Mouse (Mus musculus) embryonic fibroblast, embryonic 13.5 days (primary cell): ENCODE data around the gene Ehd3.

Experiments
- CTCF ChIP-seq: IDR thresholded peaks from 2 replicates; pipeline ENCODE4 v1.5.1; 2011; ENCODE audit warnings: mild to moderate bottlenecking, control low read depth, low read length, moderate library complexity, borderline replicate concordance; ENCODE audit not compliant: insufficient read depth
- POLR2A ChIP-seq: IDR thresholded peaks from 2 replicates; pipeline ENCODE4 v1.6.1; 2011; ENCODE audit warnings: low read depth, mild to moderate bottlenecking, control low read depth, low read length, moderate library complexity

DNA sequence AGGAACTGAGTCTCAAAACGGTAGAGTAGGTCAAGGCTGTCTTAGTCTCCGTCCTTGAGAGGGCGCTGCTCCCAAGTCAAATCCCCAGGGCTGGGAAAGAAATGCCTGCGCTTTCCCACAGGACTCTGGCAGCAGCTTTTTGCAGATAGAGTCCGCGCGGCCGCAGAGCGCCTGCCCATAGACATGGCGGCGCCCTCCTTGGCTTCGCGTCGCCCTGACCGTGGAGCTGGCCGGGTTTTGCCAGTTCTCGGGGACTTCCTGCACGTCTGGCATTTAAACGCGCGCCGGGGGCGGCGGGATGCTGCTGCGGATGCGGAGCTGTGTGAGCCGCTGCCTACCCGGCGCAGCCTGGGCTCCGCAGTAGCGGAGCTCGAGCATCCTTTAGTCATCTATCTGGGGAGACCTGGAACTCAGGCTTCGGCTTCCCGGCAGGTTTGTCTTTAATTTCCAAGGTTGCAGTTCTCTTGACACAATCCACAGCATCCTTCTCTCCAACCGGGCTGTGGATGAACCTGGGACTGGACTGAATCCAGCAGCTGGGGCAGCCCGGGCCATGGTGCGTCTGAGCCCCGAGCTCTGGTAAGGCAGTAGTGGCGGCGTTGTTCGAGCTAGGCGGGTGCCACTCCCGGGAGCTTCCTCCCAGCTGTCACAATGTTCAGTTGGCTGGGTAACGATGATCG, 798 bp downstream of the Ehd3 start:
- TF ChIP-seq POLR2A (peak; percentile 39; the same call in 1 of the 2 replicates), CTCF (peak; percentile 36; the same call in 1 of the 2 replicates)
